Mouse (Mus musculus) intestine, embryonic 16.5 days (tissue): ENCODE results near the gene Spin2d. TPM values are rescaled to one million over a fixed set of nuclear protein-coding genes. Genes with fewer than 3 reads are reported as not detected.
A peak's percentile ranks its signal among the peaks of the same experiment; 100 is the strongest.
"Not testable (repeated sequence)": the region's sequence is repeated elsewhere in the genome, so short reads cannot be mapped to it uniquely, and the experiment has no call there.

Experiments used
- ATAC-seq: fragments of 200-750 bp; cut with Nextera tagmentation; 2 replicates; pipeline ENCODE4 v1.8.0; 2017; ENCODE audit warnings: moderate TSS enrichment, moderate library complexity
- H3K27ac ChIP-seq: fragments of 300-500 bp; sonication (generic); 2 replicates; pipeline ENCODE4 v1.5.1; 2014; ENCODE audit warnings: mild to moderate bottlenecking, low read length
- H3K27me3 ChIP-seq: fragments of 300-500 bp; sonication (generic); replicated peaks from 2 replicates; pipeline ENCODE4 v1.6.1; 2014; ENCODE audit warnings: low read length, control low read depth, mixed read lengths; ENCODE audit not compliant: control insufficient read depth, insufficient read depth
- H3K36me3 ChIP-seq: fragments of 300-500 bp; sonication (generic); 2 replicates; pipeline ENCODE4 v1.6.1; 2014; ENCODE audit warnings: low read length, control low read depth; ENCODE audit not compliant: control insufficient read depth, insufficient read depth
- H3K4me1 ChIP-seq: fragments of 300-500 bp; sonication (generic); 2 replicates; pipeline ENCODE4 v1.6.1; 2014; ENCODE audit warnings: low read length, control low read depth, mixed read lengths; ENCODE audit not compliant: control insufficient read depth, insufficient read depth
- H3K4me2 ChIP-seq: fragments of 300-500 bp; sonication (generic); 2 replicates; pipeline ENCODE4 v1.6.1; 2014; ENCODE audit warnings: low read depth, low read length, control low read depth
- H3K4me3 ChIP-seq: fragments of 300-500 bp; sonication (generic); 2 replicates; pipeline ENCODE4 v1.5.1; 2014; ENCODE audit warnings: mild to moderate bottlenecking, low read length
- H3K9ac ChIP-seq: fragments of 300-500 bp; sonication (generic); 2 replicates; pipeline ENCODE4 v1.6.1; 2014; ENCODE audit warnings: low read depth, low read length
- H3K9me3 ChIP-seq: fragments of 300-500 bp; sonication (generic); 2 replicates; pipeline ENCODE4 v1.6.1; 2016; ENCODE audit warnings: low read length, control low read depth; ENCODE audit not compliant: control insufficient read depth
- WGBS: fragments of 180-500 bp; shearing (Covaris S2); extraction: QIAGEN DNeasy Blood & Tissue Kit; methylation state at CpG from one replicate; pipeline ENCODE4 v1.1.7; 2014; 5-methylcytosine and 5-hydroxymethylcytosine counted together
- polyA plus RNA-seq: library from polyadenylated mRNA; unstranded; fragments of >200 nt; fragmentation: Nextera tagmentation; extraction: Ambion mirVana; gene quantifications from 2 replicates; pipeline ENCODE4 v1.2.1, GENCODE M21; 2015

Gene Spin2d
- not detected in 2 replicates for polyA plus RNA-seq

DNA sequence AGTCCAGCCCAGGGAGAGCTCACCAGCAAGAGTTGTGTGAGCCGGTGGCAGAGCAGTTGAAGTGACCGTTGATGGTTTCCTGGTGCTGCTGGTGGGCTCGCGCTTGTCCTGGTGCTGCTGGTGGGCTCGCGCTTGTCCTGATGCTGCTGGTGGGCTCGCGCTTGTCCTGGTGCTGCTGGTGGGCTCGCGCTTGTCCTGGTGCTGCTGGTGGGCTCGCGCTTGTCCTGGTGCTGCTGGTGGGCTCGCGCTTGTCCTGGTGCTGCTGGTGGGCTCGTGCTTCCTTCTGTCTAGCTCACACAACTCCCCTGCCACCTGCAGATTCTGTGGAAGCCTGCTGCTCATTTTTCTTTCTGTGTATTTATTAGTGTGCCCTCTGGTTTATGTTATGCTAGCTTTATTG lies at the start of gene Spin2d:
TSS of gene Spin2d (minus strand) at position 101 of the 400 bp plus-strand sequence.
- not testable (repeated sequence) for H3K4me3 ChIP-seq, H3K27ac ChIP-seq, H3K4me1 ChIP-seq, H3K4me2 ChIP-seq, H3K27me3 ChIP-seq, H3K9me3 ChIP-seq, H3K36me3 ChIP-seq, H3K9ac ChIP-seq, ATAC-seq
- 78% methylated on average over 6 of the region's 15 CpGs for WGBS

GRCm38 (mm10) chrX:73225365-73225764 lies 48.6 kb upstream of the Spin2d start:
- Histone ChIP-seq H3K4me2 (no peak overlapping the region), H3K4me3 (no peak overlapping the region), H3K36me3 (no peaks in the 10 kb centered on the region), H3K27ac (no peak overlapping the region), H3K27me3 (0 out of 2 replicates have a peak, but pooled peaks cover 3% of the 10 kb centered on the region), H3K9ac (no peak overlapping the region), H3K9me3 (no peaks in the 10 kb centered on the region), H3K4me1 (no peaks in the 10 kb centered on the region)
- ATAC-seq: no peak
- 47% methylated on average over 1 of the region's 1 CpGs for WGBS

GRCm38 (mm10) chrX:73213819-73214564 lies 37.2 kb upstream of the Spin2d start, which contains the start of gene Xlr4b:
Gene Xlr4b (plus strand): TSS chrX:73214333.
- H3K9me3 ChIP-seq, H3K4me2 ChIP-seq, H3K4me3 ChIP-seq, H3K9ac ChIP-seq, ATAC-seq, H3K36me3 ChIP-seq, H3K27ac ChIP-seq, H3K4me1 ChIP-seq, H3K27me3 ChIP-seq: not testable (repeated sequence)
- whole genome bisulfite sequencing: 71% methylated on average over 12 of the region's 19 CpGs

- H3K4me1 ChIP-seq, H3K27ac ChIP-seq, H3K4me2 ChIP-seq, H3K27me3 ChIP-seq, H3K4me3 ChIP-seq, ATAC-seq, H3K9ac ChIP-seq, H3K9me3 ChIP-seq, H3K36me3 ChIP-seq: not testable (repeated sequence)
- 74% methylated on average over 12 of the region's 12 CpGs for WGBS
Observed at GRCm38 (mm10) chrX:73191934-73192333, 15.1 kb upstream of the Spin2d start, which contains the start of gene Xlr3b. Gene Xlr3b (plus strand): TSS chrX:73192207.

GRCm38 (mm10) chrX:73149350-73149749 lies 27.4 kb downstream of the Spin2d start, which contains the start of gene DXBay18:
Gene DXBay18 (minus strand): TSS chrX:73149450.
- H3K4me2 ChIP-seq, H3K4me3 ChIP-seq, ATAC-seq, H3K27me3 ChIP-seq, H3K9me3 ChIP-seq, H3K27ac ChIP-seq, H3K9ac ChIP-seq, H3K4me1 ChIP-seq, H3K36me3 ChIP-seq: not testable (repeated sequence)
- no CpG with 5 or more reads among the region's 7 CpGs for WGBS

DNA sequence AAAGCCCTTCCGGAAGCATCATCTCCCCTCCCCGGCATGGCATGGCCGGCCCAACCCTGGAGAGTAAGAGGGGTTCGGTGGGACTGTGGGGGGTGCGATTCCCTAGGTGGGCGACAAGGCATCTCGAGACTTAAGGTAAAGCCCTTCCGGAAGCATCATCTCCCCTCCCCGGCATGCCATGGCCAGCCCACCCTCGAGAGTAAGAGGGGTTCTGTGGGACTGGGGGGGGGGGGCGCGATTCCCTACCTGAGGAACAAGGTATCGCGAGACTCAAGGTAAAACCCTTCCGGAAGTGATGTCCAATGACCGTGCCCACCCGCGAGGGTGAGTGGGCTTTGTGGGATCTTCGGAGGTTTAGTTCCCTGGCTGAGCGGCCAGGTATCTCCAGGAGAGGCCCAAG lies 28.3 kb downstream of the Spin2d start, which contains the start of gene Xlr5b:
TSS of gene Xlr5b (plus strand) at position 301 of the 400 bp plus-strand sequence.
- not testable (repeated sequence) for ATAC-seq, H3K9ac ChIP-seq, H3K4me2 ChIP-seq, H3K27ac ChIP-seq, H3K27me3 ChIP-seq, H3K4me3 ChIP-seq, H3K4me1 ChIP-seq, H3K36me3 ChIP-seq, H3K9me3 ChIP-seq
- no CpG with 5 or more reads among the region's 20 CpGs for whole genome bisulfite sequencing

GRCm38 (mm10) chrX:73143218-73143618 lies 33.6 kb downstream of the Spin2d start:
- H3K27ac ChIP-seq, H3K4me1 ChIP-seq, H3K4me3 ChIP-seq, H3K9ac ChIP-seq, H3K4me2 ChIP-seq, H3K27me3 ChIP-seq, H3K36me3 ChIP-seq, H3K9me3 ChIP-seq: not testable (repeated sequence)
- ATAC-seq: peak; percentile 59
- WGBS: no CpG with 5 or more reads among the region's 7 CpGs

Other genes starting within 250 kb of the Spin2d start
- gene Zfp185, start 189.7 kb downstream of the Spin2d start, polyA plus RNA-seq: 4.6 and 4.9 TPM in 2 replicates
- not detected in 2 replicates for gene Pnma5, start 139.9 kb downstream of the Spin2d start, polyA plus RNA-seq
- 0.06 and 0.11 TPM in 2 replicates for gene Pnma3, start 112.2 kb downstream of the Spin2d start, polyA plus RNA-seq
- 3.0 and 4.3 TPM in 2 replicates for gene Xlr4a, start 94.5 kb downstream of the Spin2d start, polyA plus RNA-seq
- 8.8 and 9.4 TPM in 2 replicates for gene Xlr3a, start 79.9 kb downstream of the Spin2d start, polyA plus RNA-seq
- 0.33 TPM in 1 of 2 replicates, not detected in the other for gene Gm14685, start 59.9 kb downstream of the Spin2d start, polyA plus RNA-seq
- 0.10 and 0.28 TPM in 2 replicates for gene Xlr5b, start 28.2 kb downstream of the Spin2d start, polyA plus RNA-seq
- 0.39 TPM in 1 of 2 replicates, not detected in the other for gene DXBay18, start 27.5 kb downstream of the Spin2d start, polyA plus RNA-seq
- 7.6 and 7.9 TPM in 2 replicates for gene Xlr3b, start 15.2 kb upstream of the Spin2d start, polyA plus RNA-seq
- 1.8 and 1.9 TPM in 2 replicates for gene Xlr4b, start 37.3 kb upstream of the Spin2d start, polyA plus RNA-seq
- gene F8a, start 51.3 kb upstream of the Spin2d start, polyA plus RNA-seq: 14.7 and 14.9 TPM in 2 replicates
- gene Xlr4c, start 66.1 kb upstream of the Spin2d start, polyA plus RNA-seq: 1.2 and 1.6 TPM in 2 replicates
- not detected in 2 replicates for gene Xlr3c, start 88.4 kb upstream of the Spin2d start, polyA plus RNA-seq
- 0.40 and 0.42 TPM in 2 replicates for gene Xlr5a, start 116.0 kb upstream of the Spin2d start, polyA plus RNA-seq
- gene Xlr5c, start 116.0 kb upstream of the Spin2d start, polyA plus RNA-seq: 0.26 TPM in 1 of 2 replicates, not detected in the other
- gene Gm45015, start 159.9 kb upstream of the Spin2d start, polyA plus RNA-seq: not detected in 2 replicates
- gene Zfp275, start 165.6 kb upstream of the Spin2d start, polyA plus RNA-seq: 7.4 and 8.1 TPM in 2 replicates
- not detected in 2 replicates for gene Gm18336, start 221.7 kb upstream of the Spin2d start, polyA plus RNA-seq
- gene Zfp92, start 234.1 kb upstream of the Spin2d start, polyA plus RNA-seq: 0.45 and 0.55 TPM in 2 replicates